Mouse (Mus musculus) mature B cell (primary cell): ENCODE data around the gene Ckap5.

Experiments used
- in situ Hi-C: fragments of 300-500 bp; cut with MboI; formaldehyde crosslinking; loops from 2 replicates; pipeline ENCODE4 v1.14.3; 2019

The Ckap5 gene

DNA sequence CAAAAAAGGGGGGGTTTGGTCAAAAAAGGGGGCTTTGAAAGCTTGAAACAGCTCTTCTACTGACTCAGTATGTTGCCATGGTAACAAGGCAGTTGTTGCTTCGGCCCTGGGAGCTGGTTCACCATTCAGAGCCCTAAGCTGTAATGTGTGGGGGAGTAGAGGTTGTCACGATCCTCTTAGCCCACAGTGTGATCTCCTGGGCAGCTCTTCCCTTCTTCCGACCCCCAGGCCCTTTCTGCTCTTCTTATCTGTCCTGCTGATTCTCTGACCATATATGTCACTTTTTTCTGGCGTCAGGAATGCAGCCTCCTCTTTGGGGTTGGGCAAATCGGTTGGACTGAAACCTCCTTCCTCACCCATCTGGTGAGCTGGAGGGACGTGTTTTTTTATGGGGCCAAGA is 126.3 kb downstream of the Ckap5 start:
- in situ Hi-C loops: no loop called here

- in situ Hi-C loops: no loop called here
Observed at GRCm38 (mm10) chr2:91655388-91655787, 128.8 kb downstream of the Ckap5 start.

- in situ Hi-C loops: no loop called here
Observed at GRCm38 (mm10) chr2:91655827-91656226, 129.3 kb downstream of the Ckap5 start.

GRCm38 (mm10) chr2:91656774-91657173 is 130.2 kb downstream of the Ckap5 start:
- in situ Hi-C loops: no loop called here

DNA sequence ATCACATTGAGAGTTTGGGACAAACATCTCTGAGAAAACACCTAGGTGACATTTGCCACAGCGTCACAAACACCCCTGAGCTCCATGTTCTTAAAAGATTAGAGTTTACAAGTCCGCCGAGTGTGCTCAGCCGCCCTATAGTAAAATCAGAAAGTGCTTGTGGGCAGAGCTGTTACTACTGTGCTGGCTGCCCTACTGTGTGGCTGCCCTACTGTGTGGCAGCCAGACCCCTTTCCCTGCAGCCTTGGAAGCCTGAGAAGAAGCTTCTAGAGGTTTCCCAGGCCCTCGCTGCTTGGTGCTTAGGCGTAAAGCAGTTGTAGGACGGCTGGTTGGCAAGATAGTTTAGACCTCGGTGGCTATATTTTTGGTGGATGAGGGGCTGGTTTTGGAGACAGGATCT is 133.1 kb downstream of the Ckap5 start:
- in situ Hi-C loops: no loop called here

GRCm38 (mm10) chr2:91660981-91661380 is 134.4 kb downstream of the Ckap5 start:
- in situ Hi-C loops: no loop called here

DNA sequence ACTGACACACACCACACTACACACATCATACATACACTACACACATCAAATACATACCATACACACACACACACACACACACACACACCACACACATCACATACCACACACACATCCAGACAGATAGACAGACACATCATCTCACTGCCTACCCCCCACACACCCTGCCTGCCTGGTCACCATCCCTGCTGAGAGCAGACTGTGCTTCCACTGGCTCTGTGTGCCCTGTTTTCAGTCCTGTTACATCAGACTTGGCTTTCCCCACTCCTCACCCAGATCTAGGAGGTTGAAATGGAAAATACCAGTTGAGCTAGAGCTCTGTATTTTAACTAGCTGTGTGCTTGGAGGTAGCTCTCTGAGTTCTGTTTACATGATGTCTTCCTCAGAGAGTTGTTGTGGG is 138.2 kb downstream of the Ckap5 start:
- in situ Hi-C loops: no loop called here

GRCm38 (mm10) chr2:91666386-91666910 is 139.9 kb downstream of the Ckap5 start:
- in situ Hi-C loops: no loop called here

GRCm38 (mm10) chr2:91667747-91668146 is 141.2 kb downstream of the Ckap5 start:
- in situ Hi-C loops: no loop called here

DNA sequence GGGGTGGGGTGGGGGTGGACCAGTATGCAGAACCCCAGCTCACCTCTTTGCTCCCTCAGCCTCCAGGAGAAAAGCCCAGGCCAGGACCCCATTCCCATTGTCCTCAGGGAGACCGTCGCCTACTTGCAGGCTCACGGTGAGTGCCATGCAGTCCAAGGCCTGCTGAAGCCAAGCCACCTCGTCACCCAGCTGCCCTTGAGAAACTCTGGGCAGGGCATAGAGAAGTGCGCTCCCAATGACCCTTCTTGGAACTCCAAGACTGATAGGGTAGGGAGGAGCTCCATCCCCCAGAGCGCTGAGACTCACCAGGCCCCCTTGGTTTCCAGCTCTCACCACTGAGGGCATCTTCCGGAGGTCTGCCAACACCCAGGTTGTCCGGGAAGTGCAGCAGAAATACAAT is 142.8 kb downstream of the Ckap5 start:
- in situ Hi-C loops: no loop called here

GRCm38 (mm10) chr2:91670038-91670437 is 143.5 kb downstream of the Ckap5 start:
- in situ Hi-C loops: no loop called here
